Comparison of ENCODE assay signal across 11 mouse cellular contexts in genomic region chr2:71919227-71919647, GRCm38 (mm10). TPM values are rescaled to one million over a fixed set of nuclear protein-coding genes. Genes with fewer than 3 reads are reported as not detected.
DNase-seq lines count a peak whose midpoint lies in the region; ATAC-seq and TF ChIP-seq lines count a peak whose summit lies in the region.
"Had no signal": no experiment of that assay in that cellular context is flagged by ENCODE, and none has a peak within 500 bp of the region (broad histone marks: within the 10 kb centered on the region; RNA-seq: fewer than 3 reads in every experiment).

No protein-coding gene starts in this region.

- no peak overlapping the region for H3K4me2 ChIP-seq in kidney, postnatal 0 days (ENCODE audit: low read length)
- H3K4me2 ChIP-seq in intestine, embryonic 15.5 days (replicated peaks), result no peak overlapping the region
- H3K4me2 ChIP-seq: liver, embryonic 15.5 days; midbrain, embryonic 15.5 days had no signal

- DNase-seq in kidney, postnatal 0 days (ENCODE audit: low spot score), result peak; percentile 78
- DNase-seq in kidney, adult 9 months, result no peak
- peak; percentile 39 for DNase-seq in Patski (ENCODE audit: low read depth, low spot score)
- peak; percentile 70 for DNase-seq in cerebellum, adult 9-11 months
- DNase-seq in right cerebral cortex, adult 2 months (ENCODE audit: low spot score in 2 of 2), result no peak
- no peak for DNase-seq in heart, postnatal 14 days
- DNase-seq: thymus, adult 2 months had no signal

- intact Hi-C loops in heart, postnatal 14 days (cut with DNase I), result no loop called here

- in situ Hi-C loops in Patski (cut with MboI; ENCODE audit: low pct_unique_long_range_greater_than_20kb), result no loop called here

- no peak overlapping the region for H3K9ac ChIP-seq in kidney, postnatal 0 days (ENCODE audit: low read depth, low read length)
- no peak overlapping the region for H3K9ac ChIP-seq in intestine, embryonic 15.5 days
- H3K9ac ChIP-seq: liver, embryonic 15.5 days; midbrain, embryonic 15.5 days had no signal

- no peak overlapping the region for H3K4me3 ChIP-seq in kidney, postnatal 0 days (replicated peaks; ENCODE audit: low read depth, low read length)
- H3K4me3 ChIP-seq in intestine, embryonic 15.5 days (replicated peaks), result no peak overlapping the region
- H3K4me3 ChIP-seq: liver, embryonic 15.5 days; midbrain, embryonic 15.5 days had no signal

- no peak overlapping the region for H3K27ac ChIP-seq in kidney, postnatal 0 days
- no peak overlapping the region for H3K27ac ChIP-seq in intestine, embryonic 15.5 days
- H3K27ac ChIP-seq: liver, embryonic 15.5 days; midbrain, embryonic 15.5 days had no signal

- no peaks in the 10 kb centered on the region for H3K9me3 ChIP-seq in kidney, postnatal 0 days (replicated peaks; ENCODE audit: low read length)
- no peaks in the 10 kb centered on the region for H3K9me3 ChIP-seq in intestine, embryonic 15.5 days
- H3K9me3 ChIP-seq: liver, embryonic 15.5 days; midbrain, embryonic 15.5 days had no signal

- H3K27me3 ChIP-seq in kidney, postnatal 0 days (ENCODE audit: insufficient read depth, low read length), result no peaks in the 10 kb centered on the region
- H3K27me3 ChIP-seq in Patski, result no peaks in the 10 kb centered on the region
- H3K27me3 ChIP-seq in intestine, embryonic 15.5 days (replicated peaks), result no peaks in the 10 kb centered on the region
- H3K27me3 ChIP-seq: liver, embryonic 15.5 days; midbrain, embryonic 15.5 days had no signal

- CTCF ChIA-PET in Patski (lab: Charles Lee), result interaction anchor here (1.4 to 1.9 kb wide), 3 partner anchors 8 to 22 kb away, joined by 3 to 6 read pairs (median 6); no protein-coding TSS in a partner anchor

- H3K36me3 ChIP-seq in kidney, postnatal 0 days (ENCODE audit: insufficient read depth, low read length), result no peaks in the 10 kb centered on the region
- H3K36me3 ChIP-seq in intestine, embryonic 15.5 days, result no peaks in the 10 kb centered on the region
- H3K36me3 ChIP-seq: liver, embryonic 15.5 days; midbrain, embryonic 15.5 days had no signal

- no peaks in the 10 kb centered on the region for H3K4me1 ChIP-seq in kidney, postnatal 0 days (replicated peaks; ENCODE audit: insufficient read depth, low read length)
- H3K4me1 ChIP-seq in intestine, embryonic 15.5 days (replicated peaks), result no peaks in the 10 kb centered on the region
- H3K4me1 ChIP-seq: liver, embryonic 15.5 days; midbrain, embryonic 15.5 days had no signal

- no peak for TF ChIP-seq CTCF in kidney, postnatal 0 days (IDR thresholded peaks at IDR 0.05; ENCODE audit: low read depth)
- no peak for TF ChIP-seq CTCF in Patski (IDR thresholded peaks at IDR 0.05)

- ATAC-seq in kidney, postnatal 0 days (replicated peaks; ENCODE audit: low FRiP score, low read depth), result peak; percentile 49; the same call in 1 of the 2 replicates
- ATAC-seq in Patski, result no peak
- ATAC-seq in intestine, embryonic 15.5 days, result 0 out of 2 replicates have a peak, but pooled peaks have one; percentile 34
- ATAC-seq in granulocyte monocyte progenitor cell, adult 5-6 weeks (replicated peaks; ENCODE audit: poor library complexity, severe bottlenecking), result no peak
- ATAC-seq: midbrain, embryonic 15.5 days had no signal

- POLR2A ChIA-PET in Patski (lab: Charles Lee), result interaction anchor here (0.6 kb wide), 1 partner anchor 28 kb away, joined by 3 read pairs; no protein-coding TSS in a partner anchor

- WGBS in kidney, postnatal 0 days, result 27% methylated on average over 11 of the region's 11 CpGs
- WGBS in intestine, embryonic 15.5 days, result 36% methylated on average over 11 of the region's 11 CpGs

RNA-seq across cellular contexts. Expression of gene Pdk1, which starts 46.2 kb away (rescaled TPM):
- polyA plus RNA-seq in kidney, postnatal 0 days (2015; fragmentation: Nextera tagmentation; extraction: Ambion mirVana), result 38.8 and 39.6 TPM in 2 replicates
- 41.2 TPM for polyA plus RNA-seq in Patski (2021)
- polyA plus RNA-seq in intestine, embryonic 15.5 days (2015; fragmentation: Nextera tagmentation; extraction: Ambion mirVana), result 66.8 and 78.3 TPM in 2 replicates
- 20.5 and 44.3 TPM in 2 replicates for total RNA-seq in granulocyte monocyte progenitor cell, adult 5-6 weeks (2014; fragmentation: Nextera tagmentation)
- 77.7 and 82.7 TPM in 2 replicates for total RNA-seq in granulocyte monocyte progenitor cell, adult 5-6 weeks (2017)
- total RNA-seq in heart, postnatal 14 days (2021), result 100 to 1,000 TPM in 1 of 2 experiments, 10 to 100 TPM in 1; 98.2 to 107 TPM

Comparison
In these comparisons a context has a peak if more than half of its experiments do, and no peak if none do; other contexts are left out.
1. DNase-seq: peak in kidney, postnatal 0 days (single experiment), Patski (single experiment) and cerebellum, adult 9-11 months (single experiment); none in kidney, adult 9 months (single experiment), right cerebral cortex, adult 2 months (0 of 2) and heart, postnatal 14 days (0 of 2).
2. ATAC-seq: peak in kidney, postnatal 0 days (single experiment) and intestine, embryonic 15.5 days (single experiment); none in Patski (single experiment) and granulocyte monocyte progenitor cell, adult 5-6 weeks (single experiment).